Mouse (Mus musculus) neural tube, embryonic 15.5 days (tissue): ENCODE measurements around the gene Cux1. TPM values are rescaled to one million over a fixed set of nuclear protein-coding genes. Genes with fewer than 3 reads are reported as not detected.

ENCODE experiments used
- ATAC-seq: fragments of 200-750 bp; cut with Nextera tagmentation; 2 replicates; pipeline ENCODE4 v1.8.0; 2017; ENCODE audit warnings: mild to moderate bottlenecking, moderate TSS enrichment, moderate library complexity; ENCODE audit not compliant: low FRiP score
- H3K27ac ChIP-seq: fragments of 300-500 bp; sonication (generic); replicated peaks from 2 replicates; pipeline ENCODE4 v1.5.1; 2015; ENCODE audit warnings: mild to moderate bottlenecking, inconsistent platforms
- H3K27me3 ChIP-seq: fragments of 300-500 bp; sonication (generic); replicated peaks from 2 replicates; pipeline ENCODE4 v1.6.1; 2015; ENCODE audit warnings: inconsistent platforms
- H3K36me3 ChIP-seq: fragments of 300-500 bp; sonication (generic); 2 replicates; pipeline ENCODE4 v1.6.1; 2015; ENCODE audit warnings: inconsistent platforms
- H3K4me1 ChIP-seq: fragments of 300-500 bp; sonication (generic); 2 replicates; pipeline ENCODE4 v1.6.1; 2015; ENCODE audit warnings: inconsistent platforms
- H3K4me2 ChIP-seq: fragments of 300-500 bp; sonication (generic); 2 replicates; pipeline ENCODE4 v1.6.1; 2015; ENCODE audit warnings: inconsistent platforms, mild to moderate bottlenecking, moderate library complexity
- H3K4me3 ChIP-seq: fragments of 300-500 bp; sonication (generic); replicated peaks from 2 replicates; pipeline ENCODE4 v1.5.1; 2015; ENCODE audit warnings: mild to moderate bottlenecking, inconsistent platforms
- H3K9ac ChIP-seq: fragments of 300-500 bp; sonication (generic); replicated peaks from 2 replicates; pipeline ENCODE4 v1.6.1; 2015; ENCODE audit warnings: mild to moderate bottlenecking, inconsistent platforms
- H3K9me3 ChIP-seq: fragments of 300-500 bp; sonication (generic); replicated peaks from 2 replicates; pipeline ENCODE4 v1.6.1; 2016; ENCODE audit warnings: inconsistent platforms
- WGBS: fragments of 180-500 bp; shearing (Covaris S2); methylation state at CpG from one replicate; pipeline ENCODE4 v1.1.7; 2015; ENCODE audit warnings: mixed read lengths; 5-methylcytosine and 5-hydroxymethylcytosine counted together
- polyA plus RNA-seq: library from polyadenylated mRNA; unstranded; fragments of >200 nt; fragmentation: Nextera tagmentation; extraction: Ambion mirVana; gene quantifications from 2 replicates; pipeline ENCODE4 v1.2.1, GENCODE M21; 2015

Cux1 gene
- polyA plus RNA-seq, 1 experiment from 2014 or later, result 87.8 TPM

DNA sequence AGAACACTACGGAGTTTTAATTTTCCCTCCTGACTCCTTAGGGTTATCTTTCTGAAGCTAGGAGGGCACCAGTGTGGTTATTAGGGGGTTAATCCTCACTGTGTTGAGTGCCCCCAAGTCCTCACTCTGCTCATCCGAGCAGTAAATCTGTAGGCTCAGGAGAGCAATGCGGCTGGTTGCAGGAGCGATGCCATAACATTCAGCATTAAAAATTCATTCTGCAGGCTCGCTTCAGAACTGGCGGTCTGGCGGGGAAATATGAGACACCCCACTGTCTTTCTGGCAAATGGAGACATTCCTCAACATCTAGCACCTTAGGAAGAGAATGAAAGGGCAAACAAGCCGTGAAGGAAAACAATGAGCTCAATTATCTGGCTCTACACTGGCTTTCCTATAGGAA, 214.2 kb downstream of the Cux1 start:
- Histone ChIP-seq H3K27me3 (no peaks in the 10 kb centered on the region), H3K9ac (no peak overlapping the region), H3K4me2 (peak overlapping the region; percentile 32), H3K4me1 (peaks cover 47% of the 10 kb centered on the region), H3K9me3 (no peaks in the 10 kb centered on the region), H3K4me3 (no peak overlapping the region), H3K27ac (peak overlapping the region; percentile 72), H3K36me3 (no peaks in the 10 kb centered on the region)
- 8% methylated on average over 8 of the region's 8 CpGs for WGBS
- peak; percentile 87 for ATAC-seq

DNA sequence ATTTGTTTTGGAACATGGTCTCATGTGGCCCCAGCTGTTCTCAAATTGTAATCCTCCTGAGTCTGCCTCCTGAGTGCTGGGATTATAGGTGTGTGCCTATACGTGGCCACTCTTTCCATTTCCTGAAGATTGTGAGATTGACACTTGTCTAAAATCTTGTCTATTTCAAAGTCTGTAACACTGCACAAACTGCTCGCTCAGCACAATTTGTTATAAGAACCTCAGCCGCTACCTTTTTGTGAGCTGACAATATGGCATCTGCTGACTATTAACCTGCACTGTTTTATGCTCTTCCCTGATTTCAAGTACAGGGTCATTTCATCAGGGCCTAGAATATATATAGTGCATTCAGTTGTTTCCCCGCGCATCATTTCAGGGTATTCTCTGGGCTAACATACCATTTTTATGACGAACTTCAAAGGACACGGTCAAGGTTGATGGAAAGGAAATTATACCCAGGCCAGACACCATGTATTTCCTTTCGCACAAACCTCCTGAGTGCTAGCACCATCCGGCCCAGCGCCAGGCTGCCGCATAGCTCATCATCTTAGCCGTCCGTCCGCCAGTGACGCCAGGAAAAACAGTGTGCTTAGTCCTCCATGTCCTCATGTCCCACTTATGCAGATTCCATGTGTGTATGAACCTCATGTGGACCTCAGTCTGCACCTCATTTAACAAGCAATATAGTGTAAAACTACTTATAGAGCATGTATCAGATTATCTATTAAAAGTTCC, 224.0 kb downstream of the Cux1 start:
- no peak overlapping the region for H3K9ac ChIP-seq
- H3K4me1 ChIP-seq, result no peaks in the 10 kb centered on the region
- H3K27ac ChIP-seq, result peak overlapping the region; percentile 37; the same call in 1 of the 2 replicates
- H3K27me3 ChIP-seq, result no peaks in the 10 kb centered on the region
- H3K4me3 ChIP-seq, result no peak overlapping the region
- peaks cover 23% of the 10 kb centered on the region for H3K36me3 ChIP-seq
- WGBS, result 81% methylated on average over 15 of the region's 15 CpGs
- H3K9me3 ChIP-seq, result no peaks in the 10 kb centered on the region
- no peak overlapping the region for H3K4me2 ChIP-seq
- ATAC-seq, result no peak

DNA sequence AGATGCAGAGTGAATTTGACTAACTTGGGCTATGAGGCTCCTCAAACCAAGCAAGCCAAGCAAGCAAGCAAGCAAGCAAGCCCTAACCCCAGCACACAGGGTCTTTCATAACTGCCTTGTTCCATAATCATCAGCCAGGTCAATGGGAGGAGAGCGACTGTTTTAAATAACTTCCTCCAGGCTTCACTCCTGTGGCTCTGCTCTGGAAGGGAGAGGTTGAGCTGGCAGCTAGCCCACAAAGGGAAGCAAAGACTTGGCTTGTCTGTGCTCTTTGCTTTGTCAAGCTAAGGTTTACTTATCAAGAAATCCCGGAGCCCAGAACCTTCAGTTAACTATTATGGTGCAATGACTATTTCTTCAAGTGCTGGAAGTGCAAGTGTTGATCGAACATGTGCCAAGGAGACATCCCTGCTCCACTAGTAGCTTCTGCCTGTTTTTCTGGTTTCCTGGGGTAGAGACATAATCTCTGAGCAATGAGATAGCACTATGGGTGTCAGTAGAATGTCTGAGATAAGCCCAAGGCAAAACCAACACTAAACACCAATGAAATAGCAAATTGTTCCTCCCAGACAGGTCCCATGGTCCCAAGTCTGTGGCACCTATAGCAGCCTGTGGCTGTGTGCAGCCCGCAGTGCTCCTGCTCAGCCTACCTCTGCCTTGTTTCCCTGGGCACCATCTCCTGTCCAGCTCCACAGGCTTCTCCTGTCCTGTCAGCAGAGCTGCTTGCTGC, 230.3 kb downstream of the Cux1 start:
- Histone ChIP-seq H3K36me3 (peaks cover 40% of the 10 kb centered on the region), H3K4me2 (no peak overlapping the region), H3K9me3 (no peaks in the 10 kb centered on the region), H3K4me3 (no peak overlapping the region), H3K9ac (no peak overlapping the region), H3K4me1 (peaks cover 16% of the 10 kb centered on the region), H3K27me3 (no peaks in the 10 kb centered on the region), H3K27ac (no peak overlapping the region)
- 85% methylated on average over 4 of the region's 4 CpGs for WGBS
- no peak for ATAC-seq

DNA sequence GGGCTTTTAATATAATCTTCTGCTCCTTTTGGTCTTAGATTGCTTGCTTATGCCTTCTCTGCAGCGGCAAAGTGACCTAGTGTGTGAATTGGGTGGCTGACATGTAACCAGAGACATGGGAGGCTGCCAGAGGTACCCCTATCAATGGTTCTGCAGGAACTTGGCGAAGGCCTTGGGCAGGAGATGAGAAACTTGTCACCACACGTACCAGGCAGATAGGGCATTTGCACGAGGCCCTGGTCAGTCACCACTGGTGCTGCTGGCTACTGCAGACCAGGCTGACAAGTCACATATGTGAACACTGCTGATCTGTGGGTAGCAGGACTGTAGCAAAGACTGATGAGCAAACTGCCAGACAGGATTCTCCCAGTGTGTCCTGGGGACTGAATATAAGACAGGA, 231.6 kb downstream of the Cux1 start:
- Histone ChIP-seq H3K9ac (no peak overlapping the region), H3K36me3 (peaks cover 40% of the 10 kb centered on the region), H3K27ac (no peak overlapping the region), H3K4me3 (no peak overlapping the region), H3K4me2 (no peak overlapping the region), H3K4me1 (peaks cover 17% of the 10 kb centered on the region), H3K9me3 (no peaks in the 10 kb centered on the region), H3K27me3 (no peaks in the 10 kb centered on the region)
- no peak for ATAC-seq
- 99% methylated on average over 4 of the region's 4 CpGs for WGBS

DNA sequence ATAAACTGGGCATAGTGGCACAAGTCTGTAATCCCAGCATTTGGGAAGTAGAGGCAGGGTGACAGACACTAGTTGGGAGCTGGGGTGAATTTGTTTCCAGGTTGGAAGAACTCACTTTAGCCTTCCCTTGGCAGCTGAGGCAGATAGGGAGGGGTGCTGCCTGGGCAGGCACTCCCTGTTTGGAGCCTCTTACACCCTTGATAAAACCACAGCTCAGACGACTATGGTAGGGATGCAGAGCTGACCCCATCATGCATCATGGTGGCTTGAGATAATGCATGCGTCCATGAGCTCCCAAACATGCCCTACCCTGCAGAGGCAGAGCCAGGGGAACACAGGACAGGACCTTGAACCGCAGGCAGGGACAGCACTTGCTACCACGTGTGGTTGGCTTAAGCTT, 232.5 kb downstream of the Cux1 start:
- 88% methylated on average over 4 of the region's 4 CpGs for WGBS
- H3K27ac ChIP-seq, result no peak overlapping the region
- no peaks in the 10 kb centered on the region for H3K27me3 ChIP-seq
- no peak for ATAC-seq
- H3K36me3 ChIP-seq, result peaks cover 36% of the 10 kb centered on the region
- no peaks in the 10 kb centered on the region for H3K9me3 ChIP-seq
- H3K4me2 ChIP-seq, result no peak overlapping the region
- H3K4me1 ChIP-seq, result peaks cover 17% of the 10 kb centered on the region
- H3K9ac ChIP-seq, result no peak overlapping the region
- no peak overlapping the region for H3K4me3 ChIP-seq

DNA sequence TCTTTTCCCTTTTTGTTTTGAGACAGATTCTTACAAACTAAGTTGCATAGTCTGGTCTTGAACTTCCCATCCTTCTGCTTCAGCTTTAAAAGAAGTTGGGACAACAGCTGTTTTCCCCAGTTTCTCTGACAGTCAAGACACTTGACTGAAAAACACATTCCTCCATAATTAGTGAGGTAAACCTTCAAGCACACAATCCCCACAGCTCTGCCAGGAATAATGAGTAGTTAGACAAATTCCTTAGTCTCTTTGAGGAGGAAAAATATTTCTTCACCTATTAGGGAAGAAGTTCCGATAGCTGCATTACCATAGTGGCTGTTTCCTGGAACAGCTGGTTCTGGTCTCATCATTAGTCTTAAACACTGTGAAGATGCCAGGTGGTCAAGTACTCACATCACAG, 233.2 kb downstream of the Cux1 start:
- peaks cover 17% of the 10 kb centered on the region for H3K4me1 ChIP-seq
- H3K9me3 ChIP-seq, result no peaks in the 10 kb centered on the region
- ATAC-seq, result no peak
- no peak overlapping the region for H3K9ac ChIP-seq
- no peak overlapping the region for H3K4me2 ChIP-seq
- peaks cover 28% of the 10 kb centered on the region; the same call in 1 of the 2 replicates for H3K36me3 ChIP-seq
- H3K27ac ChIP-seq, result no peak overlapping the region
- 85% methylated on average over 1 of the region's 1 CpGs for WGBS
- no peak overlapping the region for H3K4me3 ChIP-seq
- H3K27me3 ChIP-seq, result no peaks in the 10 kb centered on the region

DNA sequence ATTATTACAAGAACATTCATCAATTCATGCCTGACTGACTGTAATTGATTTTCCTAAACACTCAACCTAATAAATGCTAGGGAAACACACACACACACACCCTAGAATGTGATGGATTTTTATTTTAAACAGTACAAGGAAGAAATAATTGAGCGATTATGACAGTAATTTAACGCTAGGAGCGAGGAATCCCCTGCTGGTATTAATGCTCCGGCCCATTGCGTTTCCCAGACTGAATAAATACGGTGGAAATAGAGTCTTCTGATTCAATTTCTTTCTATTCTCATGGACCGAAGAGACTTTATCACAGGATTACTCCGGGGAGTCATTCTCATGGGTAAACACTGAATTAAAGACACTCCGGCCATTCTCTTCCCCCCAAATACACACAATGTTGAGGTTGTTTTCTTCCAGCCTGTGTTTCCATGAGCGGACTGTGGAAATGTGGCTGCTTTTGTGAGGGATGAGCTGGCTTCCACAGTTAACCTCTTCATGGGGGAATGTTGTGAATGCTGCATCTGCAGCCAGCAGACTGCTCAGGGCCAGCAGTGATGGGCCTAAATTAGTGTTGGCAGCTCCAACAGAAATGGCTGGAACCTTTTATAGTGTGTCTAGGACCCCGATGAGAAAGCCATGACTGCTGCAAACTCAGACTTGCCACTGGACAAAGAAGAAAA, 234.4 kb downstream of the Cux1 start:
- Histone ChIP-seq H3K4me1 (peaks cover 17% of the 10 kb centered on the region), H3K4me2 (no peak overlapping the region), H3K36me3 (peaks cover 18% of the 10 kb centered on the region; the same call in 1 of the 2 replicates), H3K9me3 (no peaks in the 10 kb centered on the region), H3K27me3 (no peaks in the 10 kb centered on the region), H3K27ac (peak overlapping the region; percentile 68), H3K4me3 (no peak overlapping the region), H3K9ac (no peak overlapping the region)
- peak; percentile 57 for ATAC-seq
- 27% methylated on average over 11 of the region's 11 CpGs for WGBS

DNA sequence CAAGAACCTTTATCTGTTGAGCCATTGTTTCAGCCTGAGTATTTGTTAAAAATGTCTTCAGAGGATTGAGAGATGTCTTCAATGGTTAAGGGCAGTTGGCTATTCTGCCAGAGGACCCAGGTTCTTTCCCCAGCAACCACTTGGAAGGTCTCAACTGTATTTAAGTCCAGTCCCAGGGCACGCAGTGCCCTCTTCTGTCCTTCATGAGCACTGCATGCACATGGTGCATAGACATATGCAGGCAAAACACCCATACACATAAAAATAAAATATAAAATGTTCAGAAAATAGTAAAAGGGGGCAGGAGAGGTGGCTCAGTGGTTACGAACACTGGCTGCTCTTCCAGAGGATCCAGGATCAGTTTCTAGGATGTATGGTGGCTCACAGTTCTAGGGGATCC, 239.6 kb downstream of the Cux1 start:
- Histone ChIP-seq H3K4me1 (peaks cover 13% of the 10 kb centered on the region), H3K9me3 (no peaks in the 10 kb centered on the region), H3K4me3 (no peak overlapping the region), H3K9ac (no peak overlapping the region), H3K36me3 (peaks cover 24% of the 10 kb centered on the region), H3K4me2 (no peak overlapping the region), H3K27ac (no peak overlapping the region), H3K27me3 (no peaks in the 10 kb centered on the region)
- WGBS, result 94% methylated on average over 2 of the region's 2 CpGs
- ATAC-seq, result no peak

DNA sequence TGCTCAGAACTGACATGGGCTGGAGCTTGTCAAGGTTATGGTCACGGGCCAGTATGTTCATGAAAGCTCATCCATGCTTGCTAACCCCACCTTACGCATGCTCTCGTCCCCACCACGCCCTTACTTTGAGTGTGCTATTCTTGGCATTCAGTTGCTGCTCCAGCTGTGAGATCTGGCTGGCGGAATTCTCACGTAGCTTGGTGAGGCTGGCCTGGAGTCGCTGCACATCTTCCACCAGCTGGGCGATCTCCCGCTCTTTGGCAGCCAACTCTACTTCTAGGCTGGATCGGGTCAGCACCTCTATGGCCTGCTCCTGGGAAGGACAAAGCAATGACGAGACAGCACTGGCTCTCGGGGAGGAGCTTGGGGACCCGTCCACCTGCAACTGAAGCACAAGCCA, 240.7 kb downstream of the Cux1 start:
- Histone ChIP-seq H3K36me3 (peaks cover 24% of the 10 kb centered on the region), H3K27me3 (no peaks in the 10 kb centered on the region), H3K4me2 (no peak overlapping the region), H3K9ac (no peak overlapping the region), H3K4me3 (no peak overlapping the region), H3K4me1 (peaks cover 5% of the 10 kb centered on the region; the same call in 1 of the 2 replicates), H3K27ac (no peak overlapping the region), H3K9me3 (no peaks in the 10 kb centered on the region)
- 90% methylated on average over 13 of the region's 13 CpGs for WGBS
- no peak for ATAC-seq

DNA sequence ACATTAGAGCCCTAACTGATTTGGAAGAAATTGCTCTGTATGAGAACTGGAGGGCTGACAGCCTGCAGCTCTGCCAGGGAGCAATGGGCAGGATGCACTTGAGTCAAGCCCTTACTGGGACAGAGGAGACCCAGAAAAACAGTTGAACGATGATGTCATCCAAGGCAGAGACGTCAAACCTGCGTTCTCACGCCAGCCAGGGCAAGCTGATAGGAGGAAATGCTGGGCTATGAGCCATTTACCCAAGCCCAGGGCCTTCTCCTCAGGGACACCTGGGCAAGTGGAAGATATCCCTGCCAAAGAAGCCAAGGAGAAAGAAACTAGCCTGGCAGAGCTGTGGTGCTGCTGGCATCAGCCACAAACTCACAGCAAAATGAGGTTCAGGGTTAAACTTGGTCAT, 242.8 kb downstream of the Cux1 start:
- Histone ChIP-seq H3K4me2 (no peak overlapping the region), H3K27me3 (no peaks in the 10 kb centered on the region), H3K9me3 (no peaks in the 10 kb centered on the region), H3K27ac (0 out of 2 replicates have a peak overlapping the region, but pooled peaks have one; percentile 33), H3K9ac (no peak overlapping the region), H3K36me3 (peaks cover 31% of the 10 kb centered on the region), H3K4me3 (no peak overlapping the region), H3K4me1 (peaks cover 5% of the 10 kb centered on the region; the same call in 1 of the 2 replicates)
- ATAC-seq, result no peak
- 86% methylated on average over 4 of the region's 4 CpGs for WGBS

DNA sequence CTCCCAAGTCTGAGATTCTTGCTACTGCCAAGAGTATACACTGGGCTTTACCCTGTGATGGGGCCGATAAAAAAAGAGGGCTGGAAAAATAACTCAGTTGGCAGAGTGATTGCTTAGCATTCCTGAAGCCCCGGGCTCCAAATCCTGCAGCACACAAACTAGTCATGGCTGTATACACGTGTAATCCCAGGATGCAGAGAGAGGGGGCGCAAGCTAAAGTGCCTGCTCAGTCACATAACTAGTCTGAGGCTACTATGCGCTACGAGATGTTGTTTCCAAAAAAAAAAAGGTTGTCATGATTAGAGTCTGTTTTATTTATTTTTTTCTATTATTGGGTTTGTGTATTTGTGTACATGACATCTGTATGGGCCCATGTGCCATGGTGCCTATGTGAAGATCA, 245.9 kb downstream of the Cux1 start:
- Histone ChIP-seq H3K9ac (no peak overlapping the region), H3K4me3 (no peak overlapping the region), H3K9me3 (no peaks in the 10 kb centered on the region), H3K27ac (no peak overlapping the region), H3K4me1 (peaks cover 5% of the 10 kb centered on the region; the same call in 1 of the 2 replicates), H3K4me2 (no peak overlapping the region), H3K36me3 (peaks cover 33% of the 10 kb centered on the region), H3K27me3 (no peaks in the 10 kb centered on the region)
- 78% methylated on average over 6 of the region's 6 CpGs for WGBS
- ATAC-seq, result no peak
